Mouse (Mus musculus): Measurements from ENCODE around the gene Pla2g4b.

- TF ChIP-seq EP300 (IDR thresholded peaks at IDR 0.05) (no peak), CTCF (IDR thresholded peaks at IDR 0.05) (no peak)
Observed at GRCm38 (mm10) chr2:120055923-120056322, 22.7 kb downstream of the Pla2g4b start.
